Mouse (Mus musculus) olfactory bulb, adult 2 months (tissue): Measurements from ENCODE around the gene Itpr2.

Source experiments
- CTCF ChIP-seq: fragments of 200-500 bp; IDR thresholded peaks from 2 replicates; pipeline ENCODE4 v1.5.1; 2012; ENCODE audit warnings: low read depth, mild to moderate bottlenecking, low read length, moderate library complexity; ENCODE audit not compliant: insufficient read depth
- POLR2A ChIP-seq: fragments of 200-500 bp; IDR thresholded peaks from 2 replicates; pipeline ENCODE4 v1.6.1; 2012; ENCODE audit warnings: mild to moderate bottlenecking, low read depth, low read length, moderate library complexity; ENCODE audit not compliant: insufficient read depth

GRCm38 (mm10) chr6:146446032-146446704, 55.9 kb downstream of the Itpr2 start:
- no peak for TF ChIP-seq CTCF
- no peak for TF ChIP-seq POLR2A
